Mouse (Mus musculus): ENCODE results near the gene Gemin2. TPM values are rescaled to one million over a fixed set of nuclear protein-coding genes. Genes with fewer than 3 reads are reported as not detected.
"Not testable (repeated sequence)": the region's sequence is repeated elsewhere in the genome, so short reads cannot be mapped to it uniquely, and the experiment has no call there.

The Gemin2 gene
- polyA plus RNA-seq, 1 experiment: 1.1 TPM

GRCm38 (mm10) chr12:59055196-59055850 is 42.1 kb downstream of the Gemin2 start:
- Histone ChIP-seq H3K36me3 (ENCODE audit: control insufficient read depth, insufficient read depth, low read length) (peaks cover 10% of the 10 kb centered on the region), H3K4me1 (ENCODE audit: control insufficient read depth, insufficient read depth, insufficient read length, low read length) (peaks cover 6% of the 10 kb centered on the region; the same call in 1 of the 2 replicates), H3K4me3 (ENCODE audit: low read depth, low read length) (no peak overlapping the region), H3K27me3 (ENCODE audit: control insufficient read depth, insufficient read depth, low read length) (no peaks in the 10 kb centered on the region), H3K27ac (ENCODE audit: insufficient read depth, low read depth, low read length) (no peak overlapping the region)
- TF ChIP-seq CTCF (IDR thresholded peaks at IDR 0.05; ENCODE audit: extremely low read depth, insufficient read length, insufficient replicate concordance, low read depth, low read length): no peak
- no peak for TF ChIP-seq POLR2A (IDR thresholded peaks at IDR 0.05; ENCODE audit: low read depth, low read length)
- 86% methylated on average over 4 of the region's 4 CpGs for WGBS

- peaks cover 6% of the 10 kb centered on the region; the same call in 1 of the 2 replicates for H3K36me3 ChIP-seq (ENCODE audit: control insufficient read depth, insufficient read depth, low read length)
- H3K27ac ChIP-seq (ENCODE audit: insufficient read depth, low read depth, low read length): no peak overlapping the region
- 97% methylated on average over 11 of the region's 11 CpGs for WGBS
- TF ChIP-seq CTCF (IDR thresholded peaks at IDR 0.05; ENCODE audit: extremely low read depth, insufficient read length, insufficient replicate concordance, low read depth, low read length) (no peak), POLR2A (IDR thresholded peaks at IDR 0.05; ENCODE audit: low read depth, low read length) (no peak)
- H3K4me1 ChIP-seq (ENCODE audit: control insufficient read depth, insufficient read depth, insufficient read length, low read length): peaks cover 7% of the 10 kb centered on the region; the same call in 1 of the 2 replicates
- H3K27me3 ChIP-seq (ENCODE audit: control insufficient read depth, insufficient read depth, low read length): no peaks in the 10 kb centered on the region
- H3K4me3 ChIP-seq (ENCODE audit: low read depth, low read length): no peak overlapping the region
Measured at GRCm38 (mm10) chr12:59056222-59056621, 43.0 kb downstream of the Gemin2 start.

- not testable (repeated sequence) for H3K36me3 ChIP-seq (ENCODE audit: control insufficient read depth, insufficient read depth, low read length); H3K27me3 ChIP-seq (ENCODE audit: control insufficient read depth, insufficient read depth, low read length); H3K4me3 ChIP-seq (ENCODE audit: low read depth, low read length); H3K27ac ChIP-seq (ENCODE audit: insufficient read depth, low read depth, low read length); H3K4me1 ChIP-seq (ENCODE audit: control insufficient read depth, insufficient read depth, insufficient read length, low read length)
- 85% methylated on average over 5 of the region's 5 CpGs for WGBS
Measured at GRCm38 (mm10) chr12:59058242-59058641, 45.0 kb downstream of the Gemin2 start.

- Histone ChIP-seq H3K27ac (ENCODE audit: insufficient read depth, low read depth, low read length) (peak overlapping the region; percentile 91; the same call in 1 of the 2 replicates), H3K4me1 (ENCODE audit: control insufficient read depth, insufficient read depth, insufficient read length, low read length) (peaks cover 7% of the 10 kb centered on the region; the same call in 1 of the 2 replicates), H3K27me3 (ENCODE audit: control insufficient read depth, insufficient read depth, low read length) (no peaks in the 10 kb centered on the region), H3K4me3 (ENCODE audit: low read depth, low read length) (peak overlapping the region; percentile 94; the same call in 1 of the 2 replicates), H3K36me3 (ENCODE audit: control insufficient read depth, insufficient read depth, low read length) (peaks cover 6% of the 10 kb centered on the region; the same call in 1 of the 2 replicates)
- 29% methylated on average over 4 of the region's 4 CpGs for WGBS
- TF ChIP-seq POLR2A (IDR thresholded peaks at IDR 0.05; ENCODE audit: low read depth, low read length) (no peak), CTCF (IDR thresholded peaks at IDR 0.05; ENCODE audit: extremely low read depth, insufficient read length, insufficient replicate concordance, low read depth, low read length) (no peak)
Measured at GRCm38 (mm10) chr12:59060322-59060721, 47.1 kb downstream of the Gemin2 start.

- Histone ChIP-seq H3K4me1 (ENCODE audit: control insufficient read depth, insufficient read depth, insufficient read length, low read length) (peaks cover 7% of the 10 kb centered on the region; the same call in 1 of the 2 replicates), H3K27ac (ENCODE audit: insufficient read depth, low read depth, low read length) (peak within 1 kb of the TSS; percentile 91), H3K4me3 (ENCODE audit: low read depth, low read length) (peak within 1 kb of the TSS; percentile 94), H3K27me3 (ENCODE audit: control insufficient read depth, insufficient read depth, low read length) (no peaks in the 10 kb centered on the region), H3K36me3 (ENCODE audit: control insufficient read depth, insufficient read depth, low read length) (peaks cover 4% of the 10 kb centered on the region; the same call in 1 of the 2 replicates)
- TF ChIP-seq POLR2A (IDR thresholded peaks at IDR 0.05; ENCODE audit: low read depth, low read length): peak; percentile 68
- no peak for TF ChIP-seq CTCF (IDR thresholded peaks at IDR 0.05; ENCODE audit: extremely low read depth, insufficient read length, insufficient replicate concordance, low read depth, low read length)
- under 1% methylated on average over 49 of the region's 49 CpGs for WGBS
Measured at GRCm38 (mm10) chr12:59060993-59061595, 47.9 kb downstream of the Gemin2 start, which contains the start of gene Trappc6b. TSS of gene Trappc6b (minus strand) at chr12:59061472.

- Histone ChIP-seq H3K4me1 (ENCODE audit: control insufficient read depth, insufficient read depth, insufficient read length, low read length) (peaks cover 4% of the 10 kb centered on the region; the same call in 1 of the 2 replicates), H3K27ac (ENCODE audit: insufficient read depth, low read depth, low read length) (no peak overlapping the region), H3K4me3 (ENCODE audit: low read depth, low read length) (no peak overlapping the region), H3K36me3 (ENCODE audit: control insufficient read depth, insufficient read depth, low read length) (peaks cover 17% of the 10 kb centered on the region), H3K27me3 (ENCODE audit: control insufficient read depth, insufficient read depth, low read length) (no peaks in the 10 kb centered on the region)
- TF ChIP-seq CTCF (IDR thresholded peaks at IDR 0.05; ENCODE audit: extremely low read depth, insufficient read length, insufficient replicate concordance, low read depth, low read length) (no peak), POLR2A (IDR thresholded peaks at IDR 0.05; ENCODE audit: low read depth, low read length) (no peak)
- WGBS: 89% methylated on average over 8 of the region's 8 CpGs
Measured at GRCm38 (mm10) chr12:59064837-59065236, 51.6 kb downstream of the Gemin2 start.

- 19% methylated on average over 3 of the region's 3 CpGs for WGBS
- Histone ChIP-seq H3K36me3 (ENCODE audit: control insufficient read depth, insufficient read depth, low read length) (peaks cover 22% of the 10 kb centered on the region), H3K27ac (ENCODE audit: insufficient read depth, low read depth, low read length) (peak overlapping the region; percentile 88), H3K4me3 (ENCODE audit: low read depth, low read length) (no peak overlapping the region), H3K4me1 (ENCODE audit: control insufficient read depth, insufficient read depth, insufficient read length, low read length) (no peaks in the 10 kb centered on the region), H3K27me3 (ENCODE audit: control insufficient read depth, insufficient read depth, low read length) (no peaks in the 10 kb centered on the region)
- no peak for TF ChIP-seq POLR2A (IDR thresholded peaks at IDR 0.05; ENCODE audit: low read depth, low read length)
- TF ChIP-seq CTCF (IDR thresholded peaks at IDR 0.05; ENCODE audit: extremely low read depth, insufficient read length, insufficient replicate concordance, low read depth, low read length): no peak
Measured at GRCm38 (mm10) chr12:59065776-59066175, 52.6 kb downstream of the Gemin2 start.
